Mouse (Mus musculus): ENCODE results near the gene Rab12.
A peak's percentile ranks its signal among the peaks of the same experiment; 100 is the strongest.

The Rab12 gene

DNA sequence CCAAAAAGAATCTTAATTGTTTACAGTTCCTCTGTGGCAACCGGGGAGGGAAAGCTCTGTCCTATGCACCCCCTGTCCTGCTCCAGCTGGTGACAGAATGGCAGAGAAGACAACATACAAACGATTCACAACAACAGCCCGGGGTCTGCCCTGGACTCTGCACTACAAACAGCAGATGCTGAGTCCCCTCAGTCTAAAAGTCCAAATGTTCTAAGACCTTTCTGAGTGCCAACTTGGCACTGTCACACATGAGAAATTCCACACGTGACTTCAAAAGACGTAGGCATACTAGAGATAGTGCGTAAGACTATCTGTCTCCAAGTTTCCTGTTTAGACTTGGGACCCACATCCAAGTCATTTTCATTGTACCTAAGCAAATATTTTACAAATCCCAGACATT is 16.7 kb downstream of the Rab12 start:
- no peak for DNase-seq (ENCODE audit: low spot score in 2 of 2)

GRCm38 (mm10) chr17:66498598-66498997 is 20.9 kb downstream of the Rab12 start:
- no peak for DNase-seq (ENCODE audit: low spot score in 2 of 2)

GRCm38 (mm10) chr17:66496589-66496988 is 22.9 kb downstream of the Rab12 start:
- DNase-seq (ENCODE audit: low spot score in 2 of 2): no peak

DNA sequence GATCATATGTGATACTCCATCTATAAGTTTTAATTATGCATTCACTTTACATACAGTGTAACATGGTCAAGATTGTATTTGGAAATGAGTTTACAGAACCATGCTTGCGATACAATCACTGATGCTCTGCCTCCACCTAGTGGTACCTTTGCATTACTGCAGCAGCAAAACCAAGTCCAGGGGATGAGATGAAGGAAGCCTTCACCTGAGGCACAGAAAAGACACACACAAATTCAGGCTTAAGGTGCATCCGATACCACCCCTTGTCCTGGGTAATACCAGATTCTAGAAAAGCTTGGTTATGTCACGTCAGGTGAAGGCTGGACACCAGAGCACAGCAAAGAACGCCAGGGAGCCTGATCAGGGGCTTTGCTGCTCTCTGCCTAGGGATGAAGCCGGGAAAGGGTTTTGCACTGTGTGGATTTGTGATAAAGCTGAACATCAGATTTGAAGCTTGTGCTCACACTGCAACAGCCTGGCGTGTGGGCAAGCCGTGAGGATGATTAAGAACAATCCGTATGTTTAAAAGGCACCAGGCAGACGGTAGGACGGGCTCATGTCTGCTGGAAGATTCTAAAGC is 29.4 kb downstream of the Rab12 start:
- peak; percentile 22 to 54 for DNase-seq (ENCODE audit: low spot score in 2 of 2)

- DNase-seq (ENCODE audit: low spot score in 2 of 2): no peak
These were observed 33.0 kb downstream of the Rab12 start for GRCm38 (mm10) chr17:66486576-66486975.

- peak; percentile 26 to 60 for DNase-seq (ENCODE audit: low spot score in 2 of 2)
These were observed 33.8 kb downstream of the Rab12 start for GRCm38 (mm10) chr17:66485742-66486141.

GRCm38 (mm10) chr17:66484965-66485364 is 34.6 kb downstream of the Rab12 start:
- no peak for DNase-seq (ENCODE audit: low spot score in 2 of 2)

DNA sequence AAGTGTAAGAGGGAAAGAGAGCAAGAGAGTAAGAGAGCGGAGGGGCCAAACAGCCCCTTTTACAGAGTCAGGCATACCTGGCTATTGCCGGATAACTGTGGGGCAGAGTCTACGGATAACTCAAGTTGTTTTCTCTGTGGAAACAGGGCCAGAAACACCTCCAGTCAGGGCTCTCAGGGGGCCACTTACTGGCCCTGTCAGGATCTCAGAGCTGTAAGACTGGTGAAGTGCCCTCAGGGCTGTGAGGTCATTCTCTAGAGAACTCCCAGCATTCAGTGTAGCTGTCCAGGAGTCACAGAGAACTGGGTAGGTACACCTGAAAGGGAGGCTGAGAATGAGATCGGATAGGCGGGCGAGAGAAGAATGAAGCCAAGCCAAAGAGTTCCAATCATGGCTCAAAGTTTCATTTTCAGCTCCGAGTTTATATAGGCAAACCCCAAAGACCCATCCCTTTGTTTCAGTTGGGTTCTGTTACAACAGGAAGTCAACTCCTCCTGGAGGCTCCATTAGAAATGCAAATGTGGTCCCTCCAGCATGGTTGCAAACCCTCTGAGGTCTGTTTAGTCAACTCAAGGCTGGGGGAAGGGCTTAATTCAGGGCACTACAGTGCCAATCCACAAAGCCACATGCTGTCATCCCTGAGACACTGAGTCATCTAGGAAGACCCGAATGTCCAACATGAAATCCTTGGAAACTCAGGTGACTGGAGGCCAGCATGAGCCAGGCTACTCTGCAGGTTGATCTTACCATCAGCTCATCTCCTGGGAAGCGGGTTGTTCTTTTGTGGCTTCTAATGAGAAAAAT is 35.7 kb downstream of the Rab12 start:
- DNase-seq (ENCODE audit: low spot score in 2 of 2): no peak

DNA sequence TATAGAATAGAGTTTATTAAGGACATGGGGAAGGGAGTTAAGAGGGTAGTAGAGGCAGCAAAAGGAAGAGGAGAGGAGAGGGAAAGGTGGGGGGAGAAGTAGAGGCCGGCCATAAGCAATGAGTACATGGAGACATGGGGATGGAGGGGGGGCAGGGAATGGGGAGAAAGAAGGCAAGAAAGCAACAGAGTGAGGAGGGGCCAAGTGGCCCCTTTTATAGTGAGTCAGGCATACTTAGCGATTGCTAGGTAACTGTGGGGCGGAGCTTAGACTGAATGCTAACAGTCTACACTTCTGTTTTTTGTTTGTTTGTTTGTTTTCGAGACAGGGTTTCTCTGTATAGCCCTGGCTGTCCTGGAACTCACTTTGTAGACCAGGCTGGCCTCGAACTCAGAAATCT is 38.2 kb downstream of the Rab12 start:
- DNase-seq (ENCODE audit: low spot score in 2 of 2): no peak

DNA sequence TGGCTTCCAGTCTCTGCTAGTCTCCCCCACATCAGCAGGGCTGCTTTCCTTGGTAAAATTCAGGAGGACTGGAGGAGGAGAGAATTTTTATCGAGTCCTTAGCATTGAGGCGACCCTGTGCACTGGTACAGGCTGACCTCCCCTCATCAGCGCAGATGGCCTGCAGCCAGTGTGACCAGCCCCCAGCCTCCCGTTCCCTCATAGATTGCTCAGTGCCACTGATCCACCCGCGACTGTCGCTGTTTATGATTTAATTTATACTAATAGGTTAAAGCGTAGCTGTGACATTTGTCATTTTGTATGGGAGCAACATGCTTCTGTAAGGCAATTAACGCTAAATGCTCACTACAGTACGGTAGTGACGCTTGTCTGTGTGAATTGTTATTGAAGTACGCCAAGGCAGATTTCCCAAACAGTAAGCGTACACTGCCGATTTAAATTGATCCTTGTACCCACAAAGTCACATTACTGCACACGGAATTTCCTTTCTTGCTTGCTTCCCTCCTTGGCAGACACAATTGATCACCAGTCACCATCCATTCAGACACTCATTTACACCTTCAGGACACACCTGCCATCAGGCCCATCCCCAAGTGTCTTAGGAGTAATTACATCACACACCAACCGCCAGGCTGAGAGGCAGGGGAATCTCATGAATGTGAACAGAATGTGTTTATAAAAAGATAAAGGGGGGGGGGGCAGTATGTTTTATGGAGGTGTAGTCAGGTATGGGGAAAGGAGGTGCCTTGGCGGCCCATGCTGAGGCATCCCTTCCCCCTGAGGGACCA is 38.8 kb downstream of the Rab12 start:
- no peak for DNase-seq (ENCODE audit: low spot score in 2 of 2)

GRCm38 (mm10) chr17:66479813-66480490 is 39.6 kb downstream of the Rab12 start:
- DNase-seq (ENCODE audit: low spot score in 2 of 2): no peak

- no peak for DNase-seq (ENCODE audit: low spot score in 2 of 2)
These were observed 40.2 kb downstream of the Rab12 start for GRCm38 (mm10) chr17:66479311-66479710.

DNA sequence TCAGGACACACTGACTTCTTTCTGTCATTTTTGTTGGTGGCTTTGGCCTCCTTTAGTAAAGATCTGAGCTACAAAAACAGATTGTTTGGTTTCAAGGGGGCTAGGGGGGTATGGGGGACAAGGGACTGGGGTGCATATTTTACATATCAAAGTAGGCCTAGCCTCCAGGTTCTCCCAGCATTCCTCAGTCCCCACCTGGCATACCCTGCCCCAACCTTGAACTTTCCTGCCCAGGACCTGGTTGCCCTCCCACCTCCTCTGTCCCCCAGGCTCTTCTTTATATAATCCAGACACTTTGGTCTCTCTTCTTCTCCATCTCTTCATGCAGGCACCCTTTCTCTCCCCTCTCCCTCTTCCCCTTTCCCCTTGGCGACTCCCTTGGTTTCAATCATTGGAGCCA is 46.3 kb downstream of the Rab12 start:
- DNase-seq (ENCODE audit: low spot score in 2 of 2): no peak

DNA sequence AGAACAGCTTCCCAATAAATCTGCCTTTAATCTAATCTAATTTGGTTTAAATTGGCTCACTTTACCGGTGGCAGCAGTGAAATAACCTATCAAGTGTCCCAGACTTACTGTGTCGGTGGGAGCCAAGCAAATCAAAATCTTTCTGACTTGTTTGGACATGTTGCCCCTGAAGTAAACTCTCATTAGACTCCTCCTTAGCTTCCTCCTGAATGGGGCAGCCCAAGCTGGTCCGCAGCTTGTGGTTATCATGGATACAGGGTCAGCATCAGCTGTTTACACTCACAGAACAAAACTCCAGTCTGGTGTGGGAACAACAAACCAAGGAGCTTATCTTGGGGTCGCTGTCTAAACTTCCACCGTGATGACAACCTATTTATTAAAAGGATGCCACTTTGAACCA is 47.8 kb downstream of the Rab12 start:
- no peak for DNase-seq (ENCODE audit: low spot score in 2 of 2)

GRCm38 (mm10) chr17:66471252-66471651 is 48.3 kb downstream of the Rab12 start:
- DNase-seq (ENCODE audit: low spot score in 2 of 2): no peak

DNA sequence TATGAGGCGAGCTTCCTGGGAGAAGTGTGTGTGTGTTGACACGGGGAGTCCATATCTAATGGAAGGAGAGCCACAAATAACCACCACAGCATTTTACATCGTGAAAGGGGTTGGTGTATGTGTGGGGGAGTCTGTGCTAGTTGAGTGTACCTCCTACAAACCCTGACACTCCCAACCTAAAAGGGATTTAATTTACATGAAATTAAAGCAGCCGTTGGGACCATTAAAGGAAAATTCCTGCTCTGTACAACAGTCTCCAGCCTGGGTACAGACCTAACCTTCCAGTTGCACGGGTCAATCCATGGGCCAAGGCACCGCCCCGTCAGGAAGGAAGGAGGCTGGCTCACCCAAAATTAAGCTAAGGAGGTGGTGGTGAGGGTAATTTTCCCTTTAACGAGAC is 49.5 kb downstream of the Rab12 start:
- no peak for DNase-seq (ENCODE audit: low spot score in 2 of 2)

DNA sequence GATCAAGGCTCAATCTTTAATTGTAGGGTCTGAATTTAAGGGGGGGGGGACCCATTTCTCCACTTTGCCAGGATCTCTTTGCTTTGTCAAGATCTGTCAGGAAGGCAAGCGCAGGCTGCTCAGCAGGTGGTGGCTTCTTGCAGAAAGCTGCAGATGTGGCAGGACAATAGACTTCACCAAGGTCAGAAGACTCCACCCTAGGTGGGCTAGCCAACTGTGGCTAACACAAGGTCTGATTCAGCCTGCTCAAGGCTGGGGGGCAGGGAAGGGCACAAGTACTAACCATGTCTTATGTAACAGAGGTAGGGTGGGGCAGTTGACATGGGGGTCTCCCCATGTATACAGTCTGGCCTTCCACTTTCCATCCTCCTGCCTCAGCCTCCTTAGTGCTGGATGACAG is 62.3 kb downstream of the Rab12 start:
- DNase-seq (ENCODE audit: low spot score in 2 of 2): no peak

DNA sequence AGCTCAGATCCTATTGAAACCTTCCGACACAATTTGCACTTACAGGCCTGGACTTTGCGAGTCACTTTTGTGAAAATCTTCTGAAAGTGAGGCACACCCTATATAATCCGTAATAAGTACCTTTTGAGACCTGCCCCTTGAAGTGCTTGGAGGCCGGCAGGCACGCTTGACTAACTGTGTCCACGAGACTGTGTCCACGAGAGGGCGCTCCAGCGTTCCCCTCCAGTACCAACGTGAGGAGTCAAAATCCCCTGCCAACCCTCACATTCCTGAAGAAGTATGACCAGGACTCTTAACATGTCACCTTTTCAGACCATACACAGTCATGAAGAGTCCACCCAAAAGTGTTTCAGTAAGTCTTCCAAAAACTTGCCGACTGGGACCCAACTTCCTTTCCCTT is 68.4 kb downstream of the Rab12 start:
- peak; percentile 31 to 72 for DNase-seq (ENCODE audit: low spot score in 2 of 2)

DNA sequence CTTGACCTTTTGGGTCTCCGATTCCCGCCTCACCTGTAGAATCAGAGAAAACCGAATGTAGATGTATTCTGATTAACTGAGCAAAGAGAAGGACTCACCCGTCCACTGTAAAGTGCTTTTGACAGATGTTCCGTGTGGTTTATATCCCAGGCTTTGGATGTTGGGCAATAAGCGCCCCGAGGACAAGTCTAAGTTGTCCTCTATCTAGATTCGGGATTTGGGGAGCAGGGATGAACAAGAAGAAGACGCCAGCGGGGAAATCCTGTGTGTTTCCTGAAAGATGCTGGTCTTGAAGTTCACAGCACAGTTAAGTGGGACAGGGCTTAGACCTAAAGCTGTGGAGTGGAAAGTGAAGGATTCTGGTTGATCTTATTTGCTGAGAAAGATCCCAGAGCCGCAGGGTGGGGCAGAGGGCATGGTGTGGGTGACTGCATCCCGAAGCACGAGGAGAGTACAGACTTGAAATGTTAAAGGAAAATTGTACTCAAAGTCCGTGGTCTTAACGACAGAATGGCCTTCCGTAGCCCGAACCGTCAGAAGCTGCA is 68.9 kb downstream of the Rab12 start:
- no peak for DNase-seq (ENCODE audit: low spot score in 2 of 2)

DNA sequence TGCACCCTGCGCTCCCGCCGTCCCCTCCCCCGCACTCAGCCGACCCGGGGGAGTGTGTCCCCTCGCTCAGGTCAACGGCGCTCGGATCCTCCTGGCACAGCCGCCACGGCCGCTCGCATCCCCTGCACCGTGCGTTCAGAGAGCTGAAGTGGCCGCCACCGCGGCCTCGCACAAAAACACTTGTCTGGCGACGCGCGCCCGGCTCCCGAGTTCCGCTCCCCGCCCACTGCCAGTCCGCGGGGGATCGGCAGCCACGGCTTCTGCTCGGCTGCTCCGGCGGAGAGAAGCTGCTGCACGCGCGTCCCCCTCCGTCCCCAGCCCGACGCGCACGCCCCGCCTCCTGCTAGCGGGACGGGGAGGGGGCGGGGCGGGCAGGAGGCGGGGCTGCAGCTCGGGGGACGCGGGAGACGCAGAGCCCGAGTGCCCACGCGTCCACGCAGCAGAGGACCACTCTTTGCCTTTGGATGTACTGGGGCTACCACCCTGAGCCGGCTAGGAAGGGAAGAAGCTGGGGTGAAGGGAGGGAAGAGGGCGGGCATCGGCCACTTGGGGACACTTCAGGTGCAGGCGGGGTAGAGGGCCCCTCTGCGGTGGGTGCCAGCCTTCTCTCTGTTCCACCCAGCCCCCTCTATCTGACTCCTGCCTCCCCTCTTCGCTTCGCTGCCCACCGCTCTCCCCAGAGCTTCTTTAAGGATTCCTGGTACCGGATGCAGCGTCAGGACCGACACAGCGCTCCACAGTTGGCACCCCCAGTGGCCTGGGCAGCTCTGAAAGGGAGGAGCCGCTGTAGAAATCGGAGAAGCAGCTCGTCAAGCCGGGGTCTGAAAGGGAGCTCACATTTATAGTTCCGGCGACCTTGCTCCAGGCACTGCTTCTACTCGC is 69.8 kb downstream of the Rab12 start, which contains the start of gene Mtcl1:
Gene Mtcl1, minus strand, starts transcription at position 291 of the 882 bp plus-strand sequence.
- peak; percentile 31 to 45 for DNase-seq (ENCODE audit: low spot score in 2 of 2)

All from thymus, postnatal 10 days (tissue).